Mouse (Mus musculus) heart, embryonic 14.5 days (tissue): ENCODE results near the gene Tmem183a. TPM values are rescaled to one million over a fixed set of nuclear protein-coding genes. Genes with fewer than 3 reads are reported as not detected.
A peak's percentile ranks its signal among the peaks of the same experiment; 100 is the strongest.

Source experiments
- ATAC-seq: fragments of 200-750 bp; cut with Nextera tagmentation; 2 replicates; pipeline ENCODE4 v1.8.0; 2017; ENCODE audit warnings: low read depth, moderate TSS enrichment; ENCODE audit not compliant: insufficient number of reproducible peaks, insufficient read depth, low FRiP score
- H3K27ac ChIP-seq, 2 experiments: fragments of 200-500 bp in 1 of 2; fragments of 300-500 bp in 1 of 2; sonication (generic) in 1 of 2; replicated peaks in 1 of 2; 2 replicates each; pipeline ENCODE4 v1.5.1; 2012 to 2014; ENCODE audit warnings: low read depth in 2 of 2, low read length in 2 of 2, control low read depth in 1 of 2, mild to moderate bottlenecking in 1 of 2, mixed read lengths in 1 of 2; ENCODE audit not compliant: control insufficient read depth in 1 of 2, insufficient read depth in 1 of 2
- H3K27me3 ChIP-seq: fragments of 300-500 bp; sonication (generic); 2 replicates; pipeline ENCODE4 v1.6.1; 2014; ENCODE audit warnings: mild to moderate bottlenecking, low read length, control low read depth; ENCODE audit not compliant: control insufficient read depth, insufficient read depth
- H3K36me3 ChIP-seq: fragments of 300-500 bp; sonication (generic); 2 replicates; pipeline ENCODE4 v1.6.1; 2014; ENCODE audit warnings: mild to moderate bottlenecking, control low read depth, low read length, mixed read lengths; ENCODE audit not compliant: control insufficient read depth, insufficient read depth
- H3K4me1 ChIP-seq, 2 experiments: fragments of 200-500 bp in 1 of 2; fragments of 300-500 bp in 1 of 2; sonication (generic) in 1 of 2; 2 replicates each; pipeline ENCODE4 v1.6.1; 2012 to 2014; ENCODE audit warnings: low read length in 2 of 2, control low read depth in 1 of 2, mixed read lengths in 1 of 2; ENCODE audit not compliant: control insufficient read depth in 2 of 2, insufficient read depth in 2 of 2
- H3K4me2 ChIP-seq: fragments of 300-500 bp; sonication (generic); 2 replicates; pipeline ENCODE4 v1.6.1; 2014; ENCODE audit warnings: mild to moderate bottlenecking, low read length
- H3K4me3 ChIP-seq, 2 experiments: fragments of 200-500 bp in 1 of 2; fragments of 300-500 bp in 1 of 2; sonication (generic) in 1 of 2; 2 replicates each; pipeline ENCODE4 v1.5.1; 2012 to 2014; ENCODE audit warnings: low read length in 2 of 2, mild to moderate bottlenecking in 2 of 2, control low read depth in 1 of 2, low read depth in 1 of 2, moderate library complexity in 1 of 2; ENCODE audit not compliant: control insufficient read depth in 1 of 2, insufficient read depth in 1 of 2
- H3K9ac ChIP-seq: fragments of 300-500 bp; sonication (generic); 2 replicates; pipeline ENCODE4 v1.6.1; 2014; ENCODE audit warnings: mild to moderate bottlenecking, low read length
- H3K9me3 ChIP-seq: fragments of 300-500 bp; sonication (generic); 2 replicates; pipeline ENCODE4 v1.6.1; 2016; ENCODE audit warnings: low read length, control low read depth; ENCODE audit not compliant: control insufficient read depth
- WGBS: fragments of 180-500 bp; shearing (Covaris S2); extraction: QIAGEN DNeasy Blood & Tissue Kit; methylation state at CpG from one replicate; pipeline ENCODE4 v1.1.7; 2014; 5-methylcytosine and 5-hydroxymethylcytosine counted together
- polyA plus RNA-seq: library from polyadenylated mRNA; unstranded; fragments of >200 nt; fragmentation: Nextera tagmentation; extraction: Ambion mirVana; gene quantifications from 2 replicates; pipeline ENCODE4 v1.2.1, GENCODE M21; 2014

The Tmem183a gene
- polyA plus RNA-seq, 1 experiment from 2014 or later = 62.5 TPM

DNA sequence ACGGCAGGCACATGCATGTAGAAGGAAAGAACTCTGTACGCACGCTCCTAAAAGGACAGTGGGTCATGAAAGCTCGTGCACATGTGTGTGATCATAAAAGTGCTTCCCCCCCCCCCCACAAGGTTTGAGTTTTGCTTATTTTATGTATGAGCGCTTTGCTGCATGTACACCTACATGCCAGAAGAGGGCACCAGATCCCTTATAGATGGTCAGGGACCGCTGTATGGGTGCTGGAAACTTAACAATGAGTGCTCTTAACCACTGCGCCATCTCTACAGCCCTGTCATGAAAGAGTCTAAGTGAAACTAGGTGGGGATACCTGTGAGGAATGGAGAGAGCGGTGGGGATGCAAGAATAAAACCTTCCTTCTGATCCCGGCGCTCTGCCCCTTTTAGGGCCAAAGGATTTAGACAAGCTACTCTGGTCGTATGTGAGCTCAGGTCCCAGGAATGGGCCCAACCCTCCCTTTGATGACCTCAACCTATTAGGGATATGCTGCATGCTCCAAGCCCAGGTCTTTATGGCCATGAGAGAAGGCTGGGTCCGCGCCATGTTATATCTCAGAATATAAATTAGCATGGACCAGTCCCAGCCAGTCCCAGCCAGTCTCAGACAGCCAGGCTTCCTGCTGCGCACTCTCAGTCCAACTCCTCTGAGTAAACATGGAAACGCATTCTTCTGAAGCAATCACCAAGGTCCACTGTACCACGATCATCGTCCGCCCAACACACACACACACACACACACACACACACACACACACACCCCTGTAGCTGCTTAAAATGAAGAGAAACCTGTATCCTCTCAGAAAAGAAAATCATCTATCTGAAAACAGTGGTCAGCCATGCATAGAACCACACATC lies 21.8 kb downstream of the Tmem183a start:
- Histone ChIP-seq H3K36me3 (no peaks in the 10 kb centered on the region), H3K4me3 (no peak overlapping the region), H3K4me2 (no peak overlapping the region), H3K9ac (no peak overlapping the region), H3K27ac (peak overlapping the region; percentile 65 to 80), H3K27me3 (no peaks in the 10 kb centered on the region), H3K4me1 (peaks cover 45 to 76% of the 10 kb centered on the region in 2 experiments), H3K9me3 (no peaks in the 10 kb centered on the region)
- 93% methylated on average over 18 of the region's 18 CpGs for WGBS
- ATAC-seq = no peak

DNA sequence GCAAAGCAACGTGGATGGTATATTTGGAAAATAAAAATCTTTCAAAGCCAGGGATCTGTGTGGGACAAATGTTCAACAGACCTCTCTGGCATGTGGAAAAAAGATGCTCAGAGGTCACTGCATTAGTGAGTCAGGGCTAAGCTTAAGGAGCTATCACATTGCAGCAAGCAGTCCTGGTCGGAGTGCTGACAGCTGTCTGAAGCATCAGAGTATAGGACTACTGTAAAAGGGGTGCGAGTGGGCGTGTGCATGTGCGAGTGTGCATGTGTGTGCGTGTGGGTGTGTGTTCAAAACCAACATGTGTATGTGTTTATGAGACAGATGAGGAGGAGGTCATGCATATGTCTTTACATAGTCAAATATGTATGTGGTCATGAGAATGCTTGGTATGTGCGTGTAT lies 22.6 kb downstream of the Tmem183a start:
- Histone ChIP-seq H3K4me1 (peaks cover 48 to 80% of the 10 kb centered on the region in 2 experiments), H3K9ac (no peak overlapping the region), H3K27me3 (no peaks in the 10 kb centered on the region), H3K36me3 (no peaks in the 10 kb centered on the region), H3K9me3 (no peaks in the 10 kb centered on the region), H3K4me2 (peak overlapping the region; percentile 31; the same call in 1 of the 2 replicates), H3K4me3 (no peak overlapping the region), H3K27ac (peak overlapping the region; percentile 65 to 80)
- no peak for ATAC-seq
- 43% methylated on average over 7 of the region's 7 CpGs for whole genome bisulfite sequencing

DNA sequence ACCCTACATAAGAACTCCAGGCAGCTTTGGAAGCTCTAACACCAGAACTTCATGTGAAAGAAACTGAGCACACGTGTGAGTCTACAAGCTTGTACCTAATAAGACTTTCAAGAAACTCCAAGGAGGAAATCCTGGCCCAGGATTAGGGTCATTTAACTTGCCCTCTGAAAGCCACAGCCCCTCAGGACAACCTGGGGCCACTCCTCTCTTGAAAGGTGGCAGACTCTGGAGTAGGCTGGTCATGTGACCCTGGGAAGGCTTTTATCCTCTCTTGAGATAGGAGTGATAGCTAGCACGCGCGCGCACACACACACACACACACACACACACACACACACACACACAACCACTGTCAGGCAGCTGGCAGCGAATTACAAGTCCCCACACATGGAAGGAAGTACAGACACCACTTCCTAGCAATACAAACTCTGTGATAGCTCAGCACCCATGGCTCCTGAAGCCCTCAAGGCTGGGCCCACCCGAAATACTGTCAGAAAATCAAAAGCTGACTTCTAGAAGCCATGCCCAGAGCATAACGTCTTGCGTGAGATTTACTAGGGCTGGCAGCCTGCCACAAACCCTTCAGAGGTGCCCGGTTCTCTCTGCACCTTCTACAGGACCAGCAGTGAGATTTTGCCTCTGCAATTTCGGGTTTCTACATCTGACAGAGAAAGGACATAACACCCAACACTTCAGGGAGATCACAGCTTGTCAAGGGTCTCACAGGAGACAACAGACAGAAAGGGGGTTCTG lies 24.6 kb downstream of the Tmem183a start:
- 0 out of 2 replicates have a peak overlapping the region, but pooled peaks have one; percentile 2 for H3K9ac ChIP-seq
- 57% methylated on average over 11 of the region's 11 CpGs for WGBS
- H3K27ac ChIP-seq = peak overlapping the region; percentile 49 to 66
- H3K4me3 ChIP-seq = no peak overlapping the region
- no peak for ATAC-seq
- H3K36me3 ChIP-seq = 0 out of 2 replicates have a peak, but pooled peaks cover 1% of the 10 kb centered on the region
- H3K9me3 ChIP-seq = no peaks in the 10 kb centered on the region
- peaks cover 60 to 82% of the 10 kb centered on the region in 2 experiments for H3K4me1 ChIP-seq
- H3K4me2 ChIP-seq = no peak overlapping the region
- H3K27me3 ChIP-seq = no peaks in the 10 kb centered on the region

DNA sequence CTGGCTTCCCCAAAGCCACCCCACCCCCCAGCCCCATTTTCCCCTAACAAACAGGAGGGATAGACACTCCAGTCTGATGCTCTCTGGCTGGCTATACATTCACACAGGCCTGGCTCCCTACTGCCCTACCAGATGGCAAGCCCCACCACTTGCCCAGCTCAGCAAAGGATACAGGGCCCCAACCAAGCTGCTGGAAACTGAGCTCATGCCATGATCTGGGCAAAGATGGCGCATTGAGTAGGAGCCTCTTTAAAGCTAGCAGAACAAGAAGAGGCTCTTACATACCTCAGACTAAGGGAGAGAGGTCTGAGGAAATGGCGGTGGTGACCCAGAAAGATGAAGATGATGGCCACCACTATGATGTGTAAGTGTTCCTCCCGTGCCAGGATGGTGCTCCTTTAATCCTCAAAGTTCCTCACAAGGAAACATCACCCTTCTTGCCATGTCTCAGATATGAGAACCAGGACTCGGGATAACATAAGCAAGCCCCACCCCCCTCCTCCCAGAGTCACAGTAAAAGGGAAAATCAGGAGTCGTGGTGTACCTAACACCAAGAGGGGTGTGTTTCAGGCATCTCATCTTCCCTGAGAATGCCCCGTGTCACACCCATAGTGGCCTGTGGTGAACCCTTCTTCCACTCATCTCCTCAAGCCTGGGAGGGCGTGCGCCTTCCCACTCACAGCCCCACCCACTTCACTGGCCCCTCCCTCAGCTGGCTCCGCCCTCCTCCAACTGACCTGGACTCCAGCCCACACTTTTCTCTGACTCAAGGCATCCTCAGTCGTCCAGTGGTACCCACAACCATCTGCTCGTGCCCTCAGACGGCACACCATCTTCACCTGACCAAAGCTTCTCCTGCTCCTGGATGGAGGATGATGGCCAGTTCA lies 25.6 kb downstream of the Tmem183a start:
- H3K27me3 ChIP-seq = no peaks in the 10 kb centered on the region
- no peak for ATAC-seq
- H3K4me2 ChIP-seq = no peak overlapping the region
- WGBS = 84% methylated on average over 12 of the region's 12 CpGs
- H3K9ac ChIP-seq = no peak overlapping the region
- no peaks in the 10 kb centered on the region for H3K9me3 ChIP-seq
- peak overlapping the region in 1 of 2 experiments; percentile 87; a peak in 2 of 4 replicates for H3K27ac ChIP-seq
- H3K4me3 ChIP-seq = no peak overlapping the region
- 0 out of 2 replicates have a peak, but pooled peaks cover 7% of the 10 kb centered on the region for H3K36me3 ChIP-seq
- H3K4me1 ChIP-seq = peaks cover 59 to 82% of the 10 kb centered on the region in 2 experiments

DNA sequence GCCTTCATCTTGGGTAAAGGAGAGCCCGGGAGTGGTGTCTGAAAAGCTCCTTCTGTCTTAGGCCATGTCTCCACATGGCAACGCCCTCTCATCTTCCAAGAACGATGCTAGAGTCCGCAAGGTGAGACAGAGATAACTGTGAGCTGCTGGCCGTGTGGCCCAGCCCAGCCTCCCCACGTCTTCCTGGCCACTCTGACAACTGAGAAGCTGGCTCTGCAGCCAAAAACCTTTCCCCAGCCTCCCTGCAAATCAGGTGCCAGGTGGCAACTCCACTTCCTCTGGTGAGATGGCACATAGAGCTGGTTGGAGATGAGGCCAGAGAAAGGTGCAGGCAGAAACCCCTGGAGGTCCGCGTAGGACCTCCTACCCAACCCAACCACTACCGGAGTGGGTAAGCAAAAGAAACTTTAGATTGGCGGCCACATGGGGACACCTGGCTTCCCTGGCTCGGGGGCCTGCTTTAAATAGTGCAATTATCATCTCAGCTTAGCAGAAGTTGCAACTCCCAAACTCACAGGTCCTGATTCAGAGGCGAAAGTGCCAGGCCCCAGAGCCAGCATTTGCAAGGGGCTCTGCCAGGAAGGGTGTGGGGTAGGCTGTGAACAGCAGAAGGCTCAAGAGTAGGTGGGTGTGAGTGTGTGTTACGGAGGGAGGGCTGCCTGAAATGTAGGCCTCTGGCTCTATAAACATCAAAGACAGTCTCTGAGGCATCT lies 26.4 kb downstream of the Tmem183a start:
- Histone ChIP-seq H3K9me3 (no peaks in the 10 kb centered on the region), H3K4me1 (peaks cover 59 to 82% of the 10 kb centered on the region in 2 experiments), H3K9ac (no peak overlapping the region), H3K4me2 (no peak overlapping the region), H3K27me3 (no peaks in the 10 kb centered on the region), H3K27ac (peak overlapping the region in 1 of 2 experiments; percentile 87; a peak in 3 of 4 replicates), H3K4me3 (no peak overlapping the region), H3K36me3 (0 out of 2 replicates have a peak, but pooled peaks cover 7% of the 10 kb centered on the region)
- WGBS = 59% methylated on average over 13 of the region's 13 CpGs
- no peak for ATAC-seq

DNA sequence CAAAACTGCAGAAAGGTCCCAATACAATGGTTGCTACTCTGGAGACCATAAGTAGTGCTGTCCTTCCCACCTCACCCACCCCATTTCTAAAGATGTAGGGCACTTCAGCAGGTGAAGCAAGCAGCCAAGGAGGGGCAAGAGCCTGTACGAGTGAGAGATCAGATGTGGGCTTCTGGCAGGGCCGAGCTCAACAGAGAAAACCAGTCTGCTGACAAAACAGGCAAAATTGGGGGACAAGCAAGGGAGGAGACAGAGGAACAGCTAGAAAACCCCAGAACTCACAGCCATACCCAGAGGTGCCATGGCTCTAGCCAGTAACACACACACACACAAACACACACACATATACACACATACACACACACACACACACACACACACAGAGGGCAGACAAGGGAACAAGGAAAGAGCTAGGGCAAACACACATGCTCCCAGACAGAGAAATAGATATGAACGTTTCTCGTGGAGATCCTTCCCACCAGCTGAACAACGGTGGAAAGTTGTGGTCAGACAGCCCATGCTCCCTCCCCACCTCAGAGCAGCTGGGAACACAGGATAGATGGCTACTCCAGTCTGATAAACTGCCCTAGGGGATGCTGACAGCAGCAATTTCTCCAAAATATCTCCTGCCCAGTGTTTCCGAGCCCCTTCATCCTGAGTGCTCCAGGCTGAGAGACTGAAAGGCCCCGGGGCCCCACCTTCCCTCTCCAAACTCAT lies 27.5 kb downstream of the Tmem183a start:
- H3K36me3 ChIP-seq = 0 out of 2 replicates have a peak, but pooled peaks cover 7% of the 10 kb centered on the region
- H3K4me1 ChIP-seq = peaks cover 53 to 77% of the 10 kb centered on the region in 2 experiments
- WGBS = 39% methylated on average over 7 of the region's 7 CpGs
- H3K9me3 ChIP-seq = no peaks in the 10 kb centered on the region
- H3K4me3 ChIP-seq = no peak overlapping the region
- no peaks in the 10 kb centered on the region for H3K27me3 ChIP-seq
- peak overlapping the region; percentile 28 to 87 for H3K27ac ChIP-seq
- H3K9ac ChIP-seq = peak overlapping the region; percentile 42; the same call in 1 of the 2 replicates
- ATAC-seq = no peak
- H3K4me2 ChIP-seq = no peak overlapping the region
